Mouse (Mus musculus) testis, adult 2 months (tissue): ENCODE measurements around the gene Slc25a25. TPM values are rescaled to one million over a fixed set of nuclear protein-coding genes. Genes with fewer than 3 reads are reported as not detected.

Experiments used
- H3K27ac ChIP-seq: fragments of 200-500 bp; 2 replicates; pipeline ENCODE4 v1.5.1; 2012; ENCODE audit warnings: low read depth, low read length; ENCODE audit not compliant: control insufficient read depth, insufficient read depth
- H3K27me3 ChIP-seq: fragments of 200-500 bp; 2 replicates; pipeline ENCODE4 v1.6.1; 2012; ENCODE audit warnings: mild to moderate bottlenecking, low read length, moderate library complexity; ENCODE audit not compliant: control insufficient read depth, insufficient read depth
- H3K36me3 ChIP-seq: fragments of 200-500 bp; 2 replicates; pipeline ENCODE4 v1.6.1; 2012; ENCODE audit warnings: mild to moderate bottlenecking, low read length; ENCODE audit not compliant: control insufficient read depth, insufficient read depth
- H3K4me1 ChIP-seq: fragments of 200-500 bp; 2 replicates; pipeline ENCODE4 v1.6.1; 2012; ENCODE audit warnings: low read length; ENCODE audit not compliant: control insufficient read depth, insufficient read depth
- H3K4me3 ChIP-seq: fragments of 200-500 bp; 2 replicates; pipeline ENCODE4 v1.5.1; 2012; ENCODE audit warnings: low read depth, mild to moderate bottlenecking, low read length, moderate library complexity, mixed read lengths; ENCODE audit not compliant: control insufficient read depth
- CTCF ChIP-seq: fragments of 200-500 bp; IDR thresholded peaks from 2 replicates; pipeline ENCODE4 v1.5.1; 2012; ENCODE audit warnings: low read depth, mild to moderate bottlenecking, inconsistent platforms, low read length, moderate library complexity; ENCODE audit not compliant: control insufficient read depth, insufficient read depth, insufficient replicate concordance
- POLR2A ChIP-seq: fragments of 200-500 bp; IDR thresholded peaks from 2 replicates; pipeline ENCODE4 v1.6.1; 2012; ENCODE audit warnings: low read depth, mild to moderate bottlenecking, inconsistent platforms, low read length, moderate library complexity; ENCODE audit not compliant: control insufficient read depth
- polyA plus RNA-seq: library from polyadenylated mRNA; depleted of rRNA; stranded (reverse); fragments of >200 nt; gene quantifications from 2 replicates; pipeline ENCODE4 v1.2.3, GENCODE M21; 2012

Slc25a25 gene
- polyA plus RNA-seq, 1 experiment = 38.4 TPM

DNA sequence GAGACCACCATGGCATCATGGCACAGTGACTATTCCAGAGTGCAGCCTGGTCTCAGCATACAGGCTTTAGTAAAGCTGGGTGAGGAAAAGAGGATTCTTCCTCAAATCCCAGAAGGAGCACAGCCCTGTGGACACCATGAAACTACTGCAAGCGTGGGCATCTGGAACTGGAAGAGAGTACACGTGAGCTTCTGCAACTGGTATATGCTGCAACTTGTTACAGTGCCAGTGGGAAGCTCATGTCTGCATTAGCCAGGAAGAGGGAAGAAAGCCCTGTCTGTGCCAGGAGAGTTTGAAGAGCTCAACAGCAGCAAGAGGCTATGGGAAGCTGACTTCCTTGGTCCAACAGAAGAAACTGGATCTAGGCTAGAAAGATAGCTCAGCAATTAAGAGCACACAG, 68.6 kb downstream of the Slc25a25 start:
- no peaks in the 10 kb centered on the region for H3K27me3 ChIP-seq
- H3K27ac ChIP-seq = no peak overlapping the region
- TF ChIP-seq POLR2A (no peak), CTCF (no peak)
- no peaks in the 10 kb centered on the region for H3K36me3 ChIP-seq
- H3K4me1 ChIP-seq = peaks cover 7% of the 10 kb centered on the region
- no peak overlapping the region for H3K4me3 ChIP-seq

DNA sequence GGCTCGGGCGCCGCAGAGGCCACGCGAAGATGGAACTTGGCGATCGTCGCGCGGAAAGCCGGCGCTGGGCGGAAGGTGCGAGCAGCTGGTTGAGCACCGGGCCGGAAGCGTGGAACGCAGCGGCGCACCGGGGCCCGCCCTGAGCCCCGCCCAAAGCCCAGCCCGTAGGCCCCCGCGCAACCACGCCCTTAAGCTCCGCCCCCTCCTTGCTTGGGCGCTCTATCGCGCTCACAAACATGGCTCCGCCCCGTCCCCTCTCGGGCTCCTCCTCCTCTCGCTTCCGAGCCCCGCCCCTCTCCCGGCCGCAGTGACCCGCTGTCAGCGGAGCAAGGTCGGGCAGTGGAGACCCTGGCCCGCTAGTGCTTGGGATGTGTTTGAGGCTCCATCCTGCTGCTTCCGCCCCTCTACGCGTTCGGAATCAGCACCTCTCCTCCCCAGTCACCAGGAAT, 69.4 kb downstream of the Slc25a25 start, which contains the start of gene 1110008P14Rik:
1110008P14Rik (minus strand) TSS at position 164 of the 449 bp plus-strand sequence.
- H3K36me3 ChIP-seq = no peaks in the 10 kb centered on the region
- no peak for TF ChIP-seq CTCF
- TF ChIP-seq POLR2A = peak; percentile 52; the same call in 1 of the 2 replicates
- H3K27me3 ChIP-seq = no peaks in the 10 kb centered on the region
- H3K4me3 ChIP-seq = peak within 1 kb of the TSS; percentile 92
- H3K4me1 ChIP-seq = peaks cover 7% of the 10 kb centered on the region
- H3K27ac ChIP-seq = peak within 1 kb of the TSS; percentile 56

DNA sequence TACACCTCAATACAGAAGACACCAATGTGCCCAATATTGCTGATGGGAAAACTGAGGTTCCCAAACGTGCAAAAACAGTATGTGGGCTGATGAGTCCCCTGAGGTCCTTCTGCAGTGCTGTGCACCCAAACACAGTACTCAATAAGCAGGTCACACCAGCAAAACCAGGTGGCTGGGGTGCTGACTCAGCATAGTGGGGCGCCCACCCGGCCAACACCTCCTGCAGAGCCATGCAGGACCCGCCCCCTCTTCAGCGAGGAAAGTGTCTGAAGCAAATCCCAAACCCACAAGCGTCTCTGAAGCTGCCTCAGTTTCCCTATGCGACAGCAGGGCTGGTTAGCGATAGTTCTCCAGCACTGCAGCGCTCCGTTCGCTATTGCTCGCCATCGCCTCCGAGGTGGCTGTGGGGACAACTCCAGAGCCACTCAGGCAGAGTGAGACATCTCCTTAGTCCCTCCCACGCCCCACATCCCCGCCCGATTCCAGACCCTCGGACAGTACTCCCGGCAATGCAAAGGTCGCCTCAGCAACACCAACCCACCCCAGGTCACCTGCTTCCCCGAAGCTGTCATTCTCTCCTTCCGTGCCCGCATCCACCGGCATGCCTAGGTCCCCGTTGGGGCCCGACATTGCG, 70.0 kb downstream of the Slc25a25 start:
- Histone ChIP-seq H3K4me3 (peak overlapping the region; percentile 92), H3K27me3 (no peaks in the 10 kb centered on the region), H3K4me1 (peaks cover 7% of the 10 kb centered on the region), H3K36me3 (no peaks in the 10 kb centered on the region), H3K27ac (peak overlapping the region; percentile 56)
- no peak for TF ChIP-seq CTCF
- no peak for TF ChIP-seq POLR2A

DNA sequence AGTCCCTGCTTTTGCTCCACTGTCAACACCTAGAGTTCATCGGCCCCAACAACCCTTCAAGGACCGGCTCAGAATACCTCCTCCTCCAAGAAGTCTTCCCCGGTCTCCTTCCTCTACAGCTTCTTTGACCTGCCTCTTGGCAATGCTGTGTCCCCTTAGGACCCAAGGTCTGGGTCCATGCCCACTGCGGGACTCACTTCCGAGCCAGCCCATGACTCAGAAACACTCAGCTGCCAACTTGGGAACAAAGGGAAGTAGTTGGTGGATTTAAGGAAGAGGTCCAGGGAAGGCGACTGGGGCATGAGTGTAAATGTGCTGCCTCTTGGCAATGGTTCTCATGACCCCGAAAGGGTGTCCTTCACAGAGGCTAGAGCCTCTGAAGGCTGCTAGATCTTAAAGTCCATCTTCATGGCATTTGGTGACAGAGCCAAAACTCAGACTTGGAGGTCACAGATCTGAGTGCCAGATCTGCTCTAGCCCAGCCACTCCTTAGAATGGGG, 71.2 kb downstream of the Slc25a25 start:
- Histone ChIP-seq H3K27ac (no peak overlapping the region), H3K27me3 (no peaks in the 10 kb centered on the region), H3K36me3 (no peaks in the 10 kb centered on the region), H3K4me1 (peaks cover 7% of the 10 kb centered on the region), H3K4me3 (no peak overlapping the region)
- TF ChIP-seq CTCF (no peak), POLR2A (no peak)

DNA sequence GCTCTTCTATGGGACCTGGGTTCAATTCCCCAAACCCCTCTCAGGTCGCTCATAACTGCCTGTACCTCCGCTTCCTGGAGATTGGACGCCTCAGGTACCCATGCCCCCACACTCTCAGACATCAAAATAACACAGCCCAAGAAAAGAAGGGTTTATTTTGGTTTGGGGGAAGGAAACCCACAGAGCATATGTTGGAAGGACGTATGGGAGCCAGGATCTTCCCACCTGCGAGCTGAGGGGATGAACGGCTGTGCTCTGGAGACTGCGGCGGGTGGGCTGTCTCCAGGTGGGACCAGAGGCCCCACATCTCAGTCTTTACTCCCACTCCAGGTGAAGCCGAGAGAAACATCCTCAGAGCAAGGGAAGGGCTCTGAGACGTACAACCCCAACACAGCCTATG, 74.3 kb downstream of the Slc25a25 start:
- Histone ChIP-seq H3K4me3 (no peak overlapping the region; the same call in 1 of the 2 replicates), H3K27ac (no peak overlapping the region), H3K36me3 (no peaks in the 10 kb centered on the region; the same call in 1 of the 2 replicates), H3K27me3 (no peaks in the 10 kb centered on the region), H3K4me1 (peaks cover 4% of the 10 kb centered on the region)
- TF ChIP-seq CTCF (no peak), POLR2A (no peak)

DNA sequence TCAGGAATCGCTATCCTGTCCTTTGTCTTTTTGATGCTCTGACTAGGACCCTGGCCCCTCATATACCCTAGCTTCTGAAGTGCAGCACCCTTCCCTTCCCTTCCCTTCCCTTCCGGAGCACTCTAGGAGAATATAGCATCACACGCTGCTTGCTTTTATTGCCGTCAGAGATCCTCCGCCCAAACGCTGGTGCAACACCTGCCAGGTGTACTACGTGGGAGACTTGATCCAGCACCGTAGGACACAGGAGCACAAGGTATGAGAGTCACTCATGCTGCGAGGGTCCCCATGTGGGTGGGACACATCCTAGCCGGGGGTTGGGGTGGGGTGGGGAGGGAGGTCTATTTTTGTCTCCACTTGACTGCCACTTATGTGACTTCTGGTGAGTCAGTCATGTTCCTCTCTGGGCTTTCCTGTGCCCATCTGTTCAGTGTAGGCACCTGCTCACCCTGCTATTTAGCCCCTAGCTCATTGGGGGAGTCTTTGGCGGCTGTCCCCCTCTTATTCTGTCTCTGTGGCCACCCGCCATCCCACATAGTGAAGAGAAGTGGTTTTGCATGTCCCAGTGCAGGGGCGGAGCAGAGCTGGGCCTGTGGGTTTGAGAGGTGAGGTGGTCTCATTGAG, 75.8 kb downstream of the Slc25a25 start:
- no peaks in the 10 kb centered on the region for H3K27me3 ChIP-seq

DNA sequence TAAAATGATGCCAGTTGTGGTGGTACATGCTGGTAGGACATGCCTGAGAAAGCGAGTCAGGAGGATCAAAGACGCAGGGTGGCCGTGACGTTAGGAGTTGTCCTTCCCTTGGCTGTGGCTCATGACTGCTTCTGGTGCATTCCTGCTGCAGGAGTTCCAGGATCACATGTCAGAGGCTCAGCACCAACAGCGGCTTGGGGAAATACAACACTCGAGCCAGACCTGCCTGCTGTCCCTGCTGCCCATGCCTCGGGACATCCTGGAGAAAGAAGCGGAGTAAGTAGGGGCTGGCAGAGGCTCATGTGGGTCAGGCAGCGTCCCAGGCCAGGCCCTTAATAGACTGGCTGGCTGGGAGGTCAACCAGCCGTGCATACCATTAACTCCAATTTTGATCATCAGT, 77.1 kb downstream of the Slc25a25 start:
- Histone ChIP-seq H3K4me3 (no peak overlapping the region), H3K27me3 (no peaks in the 10 kb centered on the region), H3K36me3 (no peaks in the 10 kb centered on the region; the same call in none of the 2 replicates), H3K27ac (no peak overlapping the region), H3K4me1 (no peaks in the 10 kb centered on the region)
- no peak for TF ChIP-seq CTCF
- no peak for TF ChIP-seq POLR2A

More for the DNA sequence above, 75.8 kb downstream of the Slc25a25 start:
- no peak overlapping the region for H3K27ac ChIP-seq
- TF ChIP-seq POLR2A (no peak), CTCF (no peak)
- no peaks in the 10 kb centered on the region; the same call in none of the 2 replicates for H3K36me3 ChIP-seq
- H3K4me1 ChIP-seq = no peaks in the 10 kb centered on the region
- no peak overlapping the region for H3K4me3 ChIP-seq
